Mouse (Mus musculus) testis, postnatal 10 days (tissue): ENCODE measurements at regions not wholly inside any gene's neighbourhood (a gene's known extent, or its start where the extent isn't known, plus 50 kb on each side); places are given as distances from the start of the nearest gene placed in this dataset.

Experiments
- DNase-seq: peaks from one replicate; pipeline ENCODE4 v3.0.0; 2021; ENCODE audit warnings: low spot score

GRCm38 (mm10) chr11:90136307-90136706, 51.2 kb upstream of the Gm45716 start:
- DNase-seq, result no peak
